Mouse (Mus musculus): ENCODE measurements around the gene Disp2. TPM values are rescaled to one million over a fixed set of nuclear protein-coding genes. Genes with fewer than 3 reads are reported as not detected.

Gene Disp2
- polyA plus RNA-seq, 1 experiment = 5.8 TPM

DNA sequence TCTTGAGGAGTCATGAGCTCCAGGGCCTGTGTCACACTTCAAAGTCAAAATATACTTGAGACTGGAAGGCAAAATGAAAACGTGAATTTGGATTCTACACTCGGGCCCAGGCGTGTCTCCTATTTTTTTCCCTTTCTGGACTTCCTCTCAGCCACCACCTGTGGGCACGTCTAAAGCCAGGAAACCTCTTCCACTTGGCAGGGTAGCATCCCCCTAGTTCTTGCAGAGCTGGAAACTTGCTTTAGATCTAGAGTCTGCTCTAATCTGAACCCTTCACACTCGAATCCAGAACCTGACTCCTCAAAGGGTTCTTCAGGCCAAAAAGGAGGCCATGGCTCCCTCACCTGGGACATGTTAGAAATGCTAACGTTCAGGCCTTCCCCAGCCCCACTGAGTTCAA lies 24.1 kb upstream of the Disp2 start:
- TF ChIP-seq POLR2A (IDR thresholded peaks at IDR 0.05; ENCODE audit: borderline replicate concordance, extremely low read depth, low read depth, low read length) (no peak), CTCF (IDR thresholded peaks at IDR 0.05; ENCODE audit: insufficient read depth, low read length) (no peak)
- Histone ChIP-seq H3K4me3 (replicated peaks; ENCODE audit: extremely low read depth, low read depth, low read length) (no peak overlapping the region), H3K4me1 (ENCODE audit: control insufficient read depth, insufficient read depth, low read length) (peaks cover 17% of the 10 kb centered on the region)
- 71% methylated on average over 6 of the region's 6 CpGs for WGBS
- DNase-seq = no peak

DNA sequence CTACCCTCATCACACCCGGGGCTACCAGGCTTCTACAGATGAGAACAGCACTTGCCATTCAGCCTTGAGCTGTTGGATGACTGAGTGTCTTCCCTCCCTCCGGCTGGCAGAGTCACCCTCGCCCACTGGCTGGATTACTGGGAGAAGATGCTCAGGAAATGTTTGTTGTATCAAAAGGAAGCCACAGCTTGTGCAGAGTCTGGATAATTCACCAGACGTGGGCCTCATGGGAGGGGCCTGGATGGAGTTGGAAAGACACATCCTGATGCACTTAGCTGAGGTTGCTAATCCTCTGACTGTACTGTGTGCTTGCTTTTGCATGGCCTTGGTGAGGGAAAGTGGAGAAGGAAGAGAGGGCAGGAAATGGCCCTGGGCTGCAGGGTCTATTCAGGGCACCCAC lies 23.4 kb upstream of the Disp2 start:
- H3K4me3 ChIP-seq (replicated peaks; ENCODE audit: extremely low read depth, low read depth, low read length) = no peak overlapping the region
- peak; percentile 10 for DNase-seq
- 54% methylated on average over 4 of the region's 4 CpGs for WGBS

DNA sequence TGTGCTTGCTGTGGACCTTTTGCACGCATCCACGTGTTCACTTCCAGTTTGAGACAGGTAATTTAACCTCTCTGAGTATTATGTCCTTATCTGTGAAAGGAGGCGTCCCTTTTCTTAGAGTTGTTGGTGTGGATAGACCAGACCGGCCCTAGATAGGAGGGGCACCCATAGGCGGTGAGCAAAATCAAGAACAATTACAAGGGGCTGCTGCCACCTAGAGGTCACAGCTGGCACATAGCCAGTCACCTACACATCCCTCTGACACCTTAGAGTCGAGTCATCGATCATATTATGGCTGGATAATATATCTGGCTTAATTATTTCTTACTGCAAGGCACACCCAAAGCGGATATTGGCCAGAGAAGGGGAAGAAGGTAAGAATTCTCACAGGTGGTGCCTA lies 19.7 kb upstream of the Disp2 start:
- WGBS = 26% methylated on average over 8 of the region's 8 CpGs
- TF ChIP-seq CTCF (IDR thresholded peaks at IDR 0.05; ENCODE audit: insufficient read depth, low read length) (peak; percentile 75), POLR2A (IDR thresholded peaks at IDR 0.05; ENCODE audit: borderline replicate concordance, extremely low read depth, low read depth, low read length) (no peak)
- Histone ChIP-seq H3K4me1 (ENCODE audit: control insufficient read depth, insufficient read depth, low read length) (peaks cover 38% of the 10 kb centered on the region), H3K4me3 (replicated peaks; ENCODE audit: extremely low read depth, low read depth, low read length) (no peak overlapping the region)
- peak; percentile 47 for DNase-seq

More for the DNA sequence above, 23.4 kb upstream of the Disp2 start:
- TF ChIP-seq CTCF (IDR thresholded peaks at IDR 0.05; ENCODE audit: insufficient read depth, low read length) (no peak), POLR2A (IDR thresholded peaks at IDR 0.05; ENCODE audit: borderline replicate concordance, extremely low read depth, low read depth, low read length) (no peak)
- peaks cover 24% of the 10 kb centered on the region for H3K4me1 ChIP-seq (ENCODE audit: control insufficient read depth, insufficient read depth, low read length)

DNA sequence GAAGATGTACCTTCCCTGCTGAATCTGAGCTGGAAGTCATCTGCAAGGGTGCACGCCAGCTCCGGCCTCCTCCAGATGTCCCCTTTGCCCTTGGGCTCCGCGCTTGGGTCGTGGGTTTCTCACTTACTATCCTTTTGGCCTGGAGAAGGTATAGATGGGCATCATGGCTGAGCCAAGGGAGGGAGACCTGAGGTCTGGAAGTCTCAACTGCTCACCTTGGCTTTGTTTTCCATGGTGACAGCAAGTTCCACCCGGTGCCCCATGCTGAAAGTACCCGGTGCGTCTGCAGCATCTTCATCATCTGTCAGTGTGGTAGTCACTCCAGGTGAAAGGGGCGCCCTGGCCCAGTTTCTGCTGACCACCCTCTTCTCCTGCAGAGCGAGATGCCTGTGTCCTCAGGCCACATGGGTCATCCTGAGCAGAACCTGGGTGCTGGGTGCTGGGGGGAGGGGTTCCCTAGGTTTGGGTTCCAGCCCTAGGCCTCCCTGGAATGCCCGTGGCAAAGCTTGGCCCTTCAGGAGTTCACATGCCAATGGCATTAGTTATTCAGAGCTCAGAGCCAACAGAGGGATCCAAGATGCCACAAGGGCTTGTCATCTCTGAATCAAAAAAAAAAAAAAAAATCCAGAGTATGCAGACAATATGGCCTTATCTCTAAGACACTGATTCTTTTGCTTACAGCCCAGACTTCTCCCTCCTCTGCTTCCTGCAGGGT lies 19.1 kb upstream of the Disp2 start:
- TF ChIP-seq POLR2A (IDR thresholded peaks at IDR 0.05; ENCODE audit: borderline replicate concordance, extremely low read depth, low read depth, low read length) (no peak), CTCF (IDR thresholded peaks at IDR 0.05; ENCODE audit: insufficient read depth, low read length) (no peak)

DNA sequence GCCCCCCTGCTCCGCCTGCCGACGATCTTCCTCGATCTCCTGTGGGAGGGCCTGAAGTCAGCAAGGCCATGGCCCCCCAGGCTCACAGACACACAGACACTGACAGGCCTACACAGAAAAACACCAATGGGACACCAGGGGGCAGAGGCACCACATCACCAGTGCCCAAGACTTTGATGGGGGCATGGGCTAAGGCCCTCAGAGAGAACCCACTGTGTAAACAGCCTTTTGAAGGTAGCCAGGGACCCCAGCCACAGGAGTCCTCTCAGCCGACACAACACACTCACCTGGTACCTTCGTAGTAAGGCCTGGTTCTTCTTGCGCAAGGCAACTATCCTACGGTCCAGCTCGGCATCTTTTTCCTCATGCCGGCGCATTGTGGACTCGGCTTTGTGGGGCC lies 18.2 kb upstream of the Disp2 start:
- peaks cover 37% of the 10 kb centered on the region for H3K4me1 ChIP-seq (ENCODE audit: control insufficient read depth, insufficient read depth, low read length)
- TF ChIP-seq CTCF (IDR thresholded peaks at IDR 0.05; ENCODE audit: insufficient read depth, low read length) (peak; percentile 32; the same call in 1 of the 2 replicates), POLR2A (IDR thresholded peaks at IDR 0.05; ENCODE audit: borderline replicate concordance, extremely low read depth, low read depth, low read length) (no peak)
- DNase-seq = peak; percentile 28
- WGBS = 68% methylated on average over 12 of the region's 12 CpGs
- H3K4me3 ChIP-seq (replicated peaks; ENCODE audit: extremely low read depth, low read depth, low read length) = peak overlapping the region; percentile 50

More for the DNA sequence above, 19.1 kb upstream of the Disp2 start:
- Histone ChIP-seq H3K4me3 (replicated peaks; ENCODE audit: extremely low read depth, low read depth, low read length) (no peak overlapping the region), H3K4me1 (ENCODE audit: control insufficient read depth, insufficient read depth, low read length) (peaks cover 38% of the 10 kb centered on the region)
- DNase-seq = peak; percentile 12
- WGBS = 85% methylated on average over 11 of the region's 11 CpGs

DNA sequence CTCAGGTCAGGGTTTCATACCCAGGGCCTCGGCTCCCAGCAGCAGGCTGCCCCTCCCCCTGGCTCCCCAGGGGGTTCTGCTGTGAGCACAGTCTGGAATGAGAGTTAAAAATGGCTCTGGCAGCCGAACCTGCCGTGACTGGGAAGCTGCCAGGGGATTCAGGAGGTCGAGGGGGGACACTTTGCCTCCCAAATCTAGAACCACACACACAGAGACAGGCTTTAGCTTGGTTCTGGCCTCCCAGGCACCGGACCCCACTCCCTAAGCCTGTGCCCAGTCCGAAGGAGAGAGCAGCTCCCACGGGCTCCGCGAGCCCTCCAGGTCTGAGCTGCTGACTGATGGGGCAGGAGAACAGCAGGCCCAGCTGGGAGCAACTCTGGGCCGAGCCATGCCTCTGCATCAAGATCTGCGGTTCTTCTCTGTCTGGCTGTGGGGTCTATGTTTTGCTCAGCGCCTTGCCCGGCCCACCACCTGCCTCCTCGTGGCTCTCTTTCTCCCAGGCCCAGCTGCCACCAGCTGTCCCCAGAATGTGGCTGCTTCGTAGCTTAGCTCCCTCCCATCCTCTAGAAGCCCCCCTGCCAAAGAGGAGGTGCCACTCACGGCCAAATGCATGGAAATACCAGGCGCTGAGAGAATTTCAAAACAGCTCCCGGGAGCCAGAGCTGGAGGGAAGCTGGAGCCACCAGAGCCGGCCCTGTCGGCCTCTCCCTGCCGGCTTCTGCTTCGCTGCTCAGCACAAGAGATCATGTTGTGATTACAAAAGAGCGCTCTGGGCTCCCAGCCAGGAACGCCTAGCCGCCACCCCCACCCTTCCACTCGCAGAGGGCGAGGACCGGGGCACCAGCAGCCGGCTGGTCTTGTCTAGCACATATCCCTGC lies 17.4 kb upstream of the Disp2 start, which contains the start of gene Ccdc9b:
Gene Ccdc9b, minus strand, starts transcription at position 756 of the 878 bp plus-strand sequence.
- H3K4me1 ChIP-seq (ENCODE audit: control insufficient read depth, insufficient read depth, low read length) = peaks cover 38% of the 10 kb centered on the region
- peak; percentile 75; the same call in 1 of the 2 replicates for TF ChIP-seq POLR2A (IDR thresholded peaks at IDR 0.05; ENCODE audit: borderline replicate concordance, extremely low read depth, low read depth, low read length)
- no peak for TF ChIP-seq CTCF (IDR thresholded peaks at IDR 0.05; ENCODE audit: insufficient read depth, low read length)
- peak within 1 kb of the TSS; percentile 80 for H3K4me3 ChIP-seq (replicated peaks; ENCODE audit: extremely low read depth, low read depth, low read length)
- 6% methylated on average over 29 of the region's 29 CpGs for WGBS
- DNase-seq = peak; percentile 96

DNA sequence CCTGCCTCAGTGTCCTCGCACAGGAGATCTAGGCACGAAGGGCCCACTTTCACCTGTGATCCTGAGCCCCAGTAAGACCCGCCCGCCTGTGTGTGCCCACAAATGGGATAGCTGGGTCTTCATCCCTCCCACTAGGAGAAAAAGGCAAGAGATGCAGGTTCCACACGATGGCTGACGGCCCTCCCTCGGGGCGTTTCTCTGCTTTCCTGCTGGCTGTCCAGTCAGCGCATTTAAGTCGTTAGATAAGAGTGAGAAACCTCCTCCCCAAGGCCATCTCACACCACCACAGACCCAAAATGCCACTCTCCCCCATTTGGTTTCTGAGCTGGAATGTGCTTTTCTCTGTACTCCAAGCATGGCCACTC lies 16.8 kb upstream of the Disp2 start:
- 11% methylated on average over 10 of the region's 10 CpGs for WGBS
- no peak for TF ChIP-seq CTCF (IDR thresholded peaks at IDR 0.05; ENCODE audit: insufficient read depth, low read length)
- TF ChIP-seq POLR2A (IDR thresholded peaks at IDR 0.05; ENCODE audit: borderline replicate concordance, extremely low read depth, low read depth, low read length) = no peak
- Histone ChIP-seq H3K4me1 (ENCODE audit: control insufficient read depth, insufficient read depth, low read length) (peaks cover 38% of the 10 kb centered on the region), H3K4me3 (replicated peaks; ENCODE audit: extremely low read depth, low read depth, low read length) (peak overlapping the region; percentile 54)
- no peak for DNase-seq

DNA sequence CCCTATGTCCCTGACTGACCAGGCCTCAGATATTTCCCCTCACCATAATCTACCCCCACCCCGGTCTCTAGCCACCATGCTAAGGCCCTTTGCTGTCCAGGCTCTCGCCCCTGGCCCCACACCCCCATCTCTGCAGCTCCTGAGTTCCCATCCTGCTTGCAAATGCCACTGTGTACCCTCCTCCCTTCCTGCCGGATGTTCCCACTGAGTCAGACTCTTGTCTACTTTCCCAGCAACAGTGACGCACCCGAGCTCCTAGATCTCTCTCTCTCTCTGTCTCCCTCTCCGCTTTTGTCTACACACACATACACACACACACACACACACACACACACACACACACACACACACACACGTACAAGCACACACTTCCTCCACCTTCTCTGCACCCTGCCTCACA lies 16.1 kb upstream of the Disp2 start:
- Histone ChIP-seq H3K4me3 (replicated peaks; ENCODE audit: extremely low read depth, low read depth, low read length) (no peak overlapping the region), H3K4me1 (ENCODE audit: control insufficient read depth, insufficient read depth, low read length) (peaks cover 38% of the 10 kb centered on the region)
- peak; percentile 50 for DNase-seq
- WGBS = 35% methylated on average over 7 of the region's 7 CpGs
- TF ChIP-seq POLR2A (IDR thresholded peaks at IDR 0.05; ENCODE audit: borderline replicate concordance, extremely low read depth, low read depth, low read length) (peak; percentile 73; the same call in 1 of the 2 replicates), CTCF (IDR thresholded peaks at IDR 0.05; ENCODE audit: insufficient read depth, low read length) (no peak)

DNA sequence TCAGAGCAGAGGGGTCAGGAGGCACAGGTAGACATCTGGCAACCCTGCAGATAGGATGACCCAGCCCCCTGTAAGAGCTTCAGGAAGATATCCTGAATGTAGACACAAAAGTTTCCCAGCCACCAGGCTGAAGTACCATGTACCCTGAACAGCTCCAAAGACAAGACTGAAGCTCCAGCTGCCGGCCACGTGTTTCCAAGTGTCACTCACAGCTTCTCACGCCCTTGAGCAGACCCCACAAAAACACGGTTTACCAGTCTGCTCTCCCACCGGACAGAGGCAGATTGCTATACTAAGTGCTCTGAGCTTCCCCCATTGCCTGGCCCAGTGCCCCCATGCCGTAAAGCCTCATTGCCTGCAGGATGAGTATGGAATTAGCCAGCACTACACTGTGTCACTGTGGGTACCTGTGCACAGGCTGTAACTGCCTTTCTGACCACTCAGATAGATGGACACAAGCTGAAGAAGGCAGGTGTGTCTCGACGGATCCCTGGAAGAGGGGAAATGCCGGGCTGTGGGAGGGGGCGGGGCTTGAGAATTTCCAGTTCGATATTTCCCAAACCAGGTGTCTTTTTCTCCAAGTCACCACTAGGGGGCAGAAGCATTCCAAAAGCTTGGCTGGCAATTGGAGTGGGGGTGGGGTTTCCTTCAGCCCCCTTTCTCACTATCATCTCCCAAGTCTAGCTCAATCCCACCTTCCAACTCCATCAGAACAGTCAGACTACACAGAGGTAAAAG lies 15.3 kb upstream of the Disp2 start:
- H3K4me1 ChIP-seq (ENCODE audit: control insufficient read depth, insufficient read depth, low read length) = peaks cover 38% of the 10 kb centered on the region
- peak; percentile 46 for DNase-seq
- TF ChIP-seq POLR2A (IDR thresholded peaks at IDR 0.05; ENCODE audit: borderline replicate concordance, extremely low read depth, low read depth, low read length) (no peak), CTCF (IDR thresholded peaks at IDR 0.05; ENCODE audit: insufficient read depth, low read length) (peak; percentile 53)
- H3K4me3 ChIP-seq (replicated peaks; ENCODE audit: extremely low read depth, low read depth, low read length) = peak overlapping the region; percentile 21
- 17% methylated on average over 11 of the region's 11 CpGs for WGBS

All from lung, adult 2 months (tissue).